Mouse (Mus musculus) urinary bladder, postnatal 14 days (tissue): ENCODE data around the gene Jsrp1.
A peak's percentile ranks its signal among the peaks of the same experiment; 100 is the strongest.
"Not testable (repeated sequence)": the region's sequence is repeated elsewhere in the genome, so short reads cannot be mapped to it uniquely, and the experiment has no call there.

ENCODE experiments used
- DNase-seq: peaks from one replicate; pipeline ENCODE4 v3.0.0; 2021; ENCODE audit warnings: low spot score

Jsrp1 gene

GRCm38 (mm10) chr10:80832818-80833217 lies 19.5 kb upstream of the Jsrp1 start:
- no peak for DNase-seq

GRCm38 (mm10) chr10:80831136-80831535 lies 17.8 kb upstream of the Jsrp1 start:
- DNase-seq: peak; percentile 60

DNA sequence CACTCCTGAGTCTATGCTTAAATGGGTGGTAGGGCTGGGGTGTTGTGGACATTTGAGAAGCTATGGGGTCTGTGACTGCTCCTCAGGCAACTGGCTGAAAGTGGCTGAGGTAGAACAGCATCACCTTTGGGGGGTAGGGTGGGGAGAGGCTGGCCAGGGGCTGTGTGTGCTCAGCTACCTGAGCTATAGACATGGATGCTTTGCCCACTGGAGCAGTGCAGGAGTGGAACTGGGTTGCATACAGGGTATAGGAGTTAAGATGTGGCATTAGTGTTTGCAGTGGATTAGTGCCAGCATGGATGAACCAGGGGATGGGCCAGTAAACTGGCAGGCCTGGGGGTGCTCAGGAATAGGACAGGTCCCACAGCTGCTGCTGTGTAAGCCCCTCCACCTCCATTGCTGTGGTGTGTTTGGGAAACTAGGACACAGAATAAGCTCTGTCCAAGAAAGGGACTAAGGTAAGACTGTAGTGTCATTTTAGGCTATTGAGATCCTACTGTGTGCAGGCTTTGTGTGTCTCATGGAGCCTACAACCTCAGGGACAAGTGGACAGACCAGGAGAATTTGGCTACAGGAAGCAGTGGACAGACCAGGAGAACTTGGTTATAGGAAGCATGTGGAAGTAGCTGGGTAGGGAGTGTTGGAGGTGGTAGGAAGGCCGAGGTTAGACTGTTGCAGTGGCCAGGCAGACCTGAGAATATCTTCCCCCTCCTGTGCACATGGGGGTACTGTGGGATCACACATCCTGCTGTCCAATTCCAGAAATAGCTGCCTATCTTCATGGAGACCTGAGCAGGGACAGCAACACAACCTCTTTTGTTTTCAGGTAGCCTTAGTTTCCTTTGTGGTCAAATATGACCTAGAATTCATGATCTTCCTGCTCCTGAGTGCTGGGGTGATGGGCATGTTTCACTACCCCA lies 16.3 kb upstream of the Jsrp1 start:
- DNase-seq: no peak

DNA sequence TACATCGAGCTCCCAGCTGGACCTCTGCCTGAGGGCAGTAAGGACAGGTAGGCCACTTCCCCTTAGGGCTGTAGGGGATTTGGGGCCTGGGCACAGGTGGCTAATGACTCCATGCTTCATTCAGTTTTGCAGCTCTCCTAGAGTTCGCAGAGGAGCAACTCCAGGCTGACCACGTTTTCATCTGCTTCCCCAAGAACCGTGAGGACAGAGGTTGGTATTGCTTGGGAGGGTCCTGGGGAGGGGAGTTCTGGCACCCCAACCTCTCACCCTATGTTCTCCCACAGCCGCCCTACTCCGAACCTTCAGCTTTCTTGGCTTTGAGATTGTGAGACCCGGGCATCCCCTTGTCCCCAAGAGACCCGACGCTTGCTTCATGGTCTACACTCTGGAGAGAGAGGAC lies 15.3 kb upstream of the Jsrp1 start:
- DNase-seq: not testable (repeated sequence)

- DNase-seq: no peak
These were observed 14.6 kb upstream of the Jsrp1 start for GRCm38 (mm10) chr10:80827870-80828420.

DNA sequence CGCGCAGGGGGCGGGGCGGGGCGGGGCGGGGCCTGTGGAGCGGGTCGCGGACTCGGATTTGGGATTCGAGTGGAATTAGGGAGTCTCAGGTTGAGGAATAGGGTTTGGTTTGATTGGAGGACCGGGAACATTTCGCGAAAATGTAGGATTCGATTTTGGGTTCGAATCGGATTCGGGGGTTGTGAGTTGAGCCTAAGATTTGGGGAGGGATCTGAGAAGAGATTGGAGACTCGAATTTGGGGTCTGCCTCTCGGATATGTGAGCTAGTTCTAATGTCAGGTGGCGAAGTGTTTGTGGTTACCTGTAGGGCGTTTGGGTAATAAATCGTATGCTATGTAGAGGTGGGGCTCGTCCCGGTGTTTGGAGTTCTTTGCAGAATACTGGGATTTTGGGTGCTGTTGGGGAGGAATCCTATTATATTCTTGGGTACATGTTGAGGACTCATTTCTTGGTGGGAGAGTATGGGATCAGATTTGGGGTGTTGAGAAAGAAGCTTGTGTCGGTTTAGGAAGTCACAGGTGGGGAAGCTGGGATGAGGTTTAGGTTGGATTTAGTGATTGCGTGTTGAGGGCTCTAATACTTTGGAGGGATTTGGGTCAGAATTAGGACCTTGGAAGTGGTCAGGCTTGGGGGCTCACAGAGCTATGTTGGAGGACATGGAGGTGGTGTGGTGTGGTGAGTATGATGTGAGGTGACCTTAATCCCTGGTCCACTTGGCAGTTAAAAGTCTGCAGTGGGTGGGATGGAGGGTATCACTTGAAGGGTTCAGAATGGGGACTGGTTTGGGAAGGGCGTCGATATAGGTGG lies 14.0 kb upstream of the Jsrp1 start:
- DNase-seq: no peak

DNA sequence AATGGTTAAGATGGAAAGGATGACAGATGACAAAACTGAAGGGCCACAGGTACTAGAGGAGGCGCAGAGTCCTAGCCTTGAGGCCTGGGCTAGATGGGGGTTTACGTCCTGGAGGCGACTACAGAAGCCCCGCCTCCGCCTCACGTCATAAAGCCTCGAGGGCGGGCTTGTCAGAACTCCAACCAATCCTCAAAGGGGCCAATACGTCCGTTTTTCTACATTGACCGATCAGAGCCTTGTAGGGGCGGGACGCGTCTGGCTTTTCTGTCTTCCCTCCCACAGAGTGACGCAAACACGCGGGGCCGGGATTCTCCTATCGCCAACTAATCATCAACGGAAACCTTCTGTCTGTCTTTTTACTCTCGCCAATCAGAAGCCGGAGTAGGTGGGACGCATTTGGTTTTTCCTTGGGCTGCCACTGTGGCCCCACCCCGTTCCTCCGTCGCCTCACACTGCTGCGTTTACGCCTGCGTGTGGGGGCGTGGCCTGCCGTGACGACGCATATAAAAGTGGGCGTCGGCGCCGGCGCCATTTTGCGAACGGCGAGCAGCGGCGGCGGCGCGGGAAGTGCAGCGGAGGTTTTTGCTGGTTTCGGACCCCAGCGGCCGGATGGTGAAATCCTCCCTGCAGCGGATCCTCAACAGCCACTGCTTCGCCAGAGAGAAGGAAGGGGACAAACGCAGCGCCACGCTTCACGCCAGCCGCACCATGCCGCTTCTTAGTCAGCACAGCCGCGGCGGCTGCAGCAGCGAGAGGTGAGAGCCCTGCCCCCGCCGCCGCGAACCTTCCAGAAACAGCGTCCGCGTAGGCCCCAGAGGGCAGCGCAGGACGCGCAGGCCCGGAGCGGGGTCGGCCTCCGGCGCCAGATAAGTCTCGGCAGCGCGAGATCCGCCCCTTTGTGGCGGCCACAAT lies 13.1 kb upstream of the Jsrp1 start, which contains the start of gene Oaz1:
Gene Oaz1, plus strand, starts transcription at position 506 of the 912 bp plus-strand sequence.
- DNase-seq: peak; percentile 98

DNA sequence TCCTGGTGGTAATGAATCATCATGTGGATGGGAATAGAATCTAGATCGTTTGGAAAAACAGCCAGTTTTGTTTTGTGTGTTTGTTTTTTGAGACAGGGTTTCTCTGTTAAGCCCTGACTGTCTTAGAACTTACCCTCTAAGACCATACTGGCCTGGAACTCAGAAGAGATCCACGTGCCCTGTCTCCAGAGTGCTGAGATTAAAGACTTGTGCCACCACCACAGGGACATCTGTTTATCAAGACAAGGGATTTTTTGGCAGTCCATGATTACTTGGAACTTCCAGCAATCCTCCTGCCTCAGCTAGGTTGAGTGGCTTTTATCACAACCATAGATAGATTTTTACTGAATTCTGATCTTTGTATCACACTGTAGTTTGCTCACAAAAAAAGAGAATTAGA lies 11.5 kb upstream of the Jsrp1 start:
- no peak for DNase-seq

GRCm38 (mm10) chr10:80823847-80824643 lies 10.7 kb upstream of the Jsrp1 start:
- DNase-seq: no peak

DNA sequence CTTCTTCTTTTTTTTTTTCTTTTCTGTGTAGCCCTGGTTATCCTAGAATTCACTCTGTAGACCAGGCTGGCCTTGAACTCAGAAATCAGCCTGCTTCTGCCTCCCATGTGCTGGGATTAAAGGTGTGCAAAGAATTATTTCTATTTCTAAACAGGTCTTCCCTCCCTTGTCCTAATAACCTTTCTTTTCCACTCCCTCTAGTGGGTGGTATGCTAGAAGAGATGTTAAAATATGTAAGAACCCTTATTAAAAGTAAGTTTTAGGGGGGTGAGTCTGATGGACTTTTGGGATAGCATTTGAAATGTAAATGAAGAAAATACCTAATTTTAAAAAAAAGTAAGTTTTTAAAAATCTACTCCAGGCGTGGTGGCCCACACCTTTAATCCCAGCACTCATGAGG lies 10.0 kb upstream of the Jsrp1 start:
- DNase-seq: no peak

DNA sequence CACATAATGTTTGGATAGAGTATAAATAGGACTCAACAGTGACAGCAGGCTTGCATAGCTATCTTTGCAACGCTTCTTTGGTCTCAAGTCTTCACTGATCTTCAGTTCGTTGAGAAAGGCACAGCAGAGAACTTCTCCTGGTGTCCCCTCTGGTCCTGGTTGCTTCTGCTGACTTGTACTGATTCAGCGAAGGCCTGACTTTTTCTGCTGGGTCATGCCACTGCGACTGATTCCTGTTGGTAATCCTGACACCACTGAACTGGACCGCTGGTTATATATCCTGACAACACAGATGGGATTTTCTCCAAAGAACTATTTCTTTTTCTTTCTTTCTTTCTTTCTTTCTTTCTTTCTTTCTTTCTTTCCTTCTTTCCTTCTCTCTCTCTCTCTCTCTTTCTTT lies 9.2 kb upstream of the Jsrp1 start:
- DNase-seq: no peak

- no peak for DNase-seq
These were observed 8.7 kb upstream of the Jsrp1 start for GRCm38 (mm10) chr10:80821991-80822390.

- no peak for DNase-seq
These were observed 6.1 kb upstream of the Jsrp1 start for GRCm38 (mm10) chr10:80819406-80819805.

GRCm38 (mm10) chr10:80818599-80819281 lies 5.4 kb upstream of the Jsrp1 start:
- peak; percentile 42 for DNase-seq

GRCm38 (mm10) chr10:80817955-80818354 lies 4.7 kb upstream of the Jsrp1 start:
- not testable (repeated sequence) for DNase-seq

DNA sequence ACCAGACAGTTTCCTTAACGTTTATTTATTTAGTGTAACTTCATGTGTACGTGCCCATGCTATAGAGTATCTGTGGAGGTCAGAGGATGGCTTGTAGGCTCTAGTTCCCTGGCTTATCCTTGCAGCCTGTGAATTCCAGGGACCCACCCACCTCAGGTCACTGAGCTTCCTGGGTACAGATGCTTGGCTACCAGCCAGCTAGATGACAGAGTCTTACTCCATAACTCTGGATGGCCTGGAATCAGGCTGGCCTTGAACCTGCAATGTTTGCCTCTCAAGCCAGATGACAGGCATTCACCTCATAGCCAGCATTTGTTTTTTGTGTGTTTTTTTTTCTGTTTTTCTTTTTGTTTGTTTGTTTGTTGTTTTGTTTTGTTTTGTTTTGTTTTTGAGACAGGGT lies 3.9 kb upstream of the Jsrp1 start:
- no peak for DNase-seq

- DNase-seq: not testable (repeated sequence)
These were observed 3.0 kb upstream of the Jsrp1 start for GRCm38 (mm10) chr10:80816303-80816702.

- no peak for DNase-seq
These were observed 1.5 kb upstream of the Jsrp1 start for GRCm38 (mm10) chr10:80814800-80815199.

GRCm38 (mm10) chr10:80812391-80813041 lies 782 bp downstream of the Jsrp1 start:
- DNase-seq: no peak

- no peak for DNase-seq
These were observed 3.2 kb downstream of the Jsrp1 start for GRCm38 (mm10) chr10:80810084-80810483.
